Mouse (Mus musculus): ENCODE results near the gene Abca8a. TPM values are rescaled to one million over a fixed set of nuclear protein-coding genes. Genes with fewer than 3 reads are reported as not detected.

Abca8a gene
- total and polyA plus RNA-seq, 3 experiments: 0.33 TPM; not detected in 2

- Histone ChIP-seq H3K27me3 (ENCODE audit: insufficient read depth, low read length) (no peaks in the 10 kb centered on the region), H3K9me3 (replicated peaks) (peaks cover 21% of the 10 kb centered on the region), H3K4me3 (ENCODE audit: low read depth, low read length) (no peak overlapping the region), H3K36me3 (replicated peaks) (no peaks in the 10 kb centered on the region), H3K4me1 (ENCODE audit: insufficient read depth, low read depth, low read length) (no peaks in the 10 kb centered on the region)
- DNase-seq (ENCODE audit: low spot score) (no peak), ATAC-seq (ENCODE audit: extremely low read depth, insufficient number of reproducible peaks, low FRiP score, poor library complexity, severe bottlenecking) (no peak)
- TF ChIP-seq GATA2 (IDR thresholded peaks at IDR 0.05; ENCODE audit: borderline replicate concordance, low read depth, low read length) (no peak), CTCF (IDR thresholded peaks at IDR 0.05; ENCODE audit: low read depth, low read length) (no peak), GATA1 (IDR thresholded peaks at IDR 0.05; ENCODE audit: borderline replicate concordance, low read length) (no peak), TAL1 (conservative IDR thresholded peaks at IDR 0.05; ENCODE audit: low read depth, low read length) (no peak), POLR2AphosphoS5 (IDR thresholded peaks at IDR 0.05; ENCODE audit: insufficient replicate concordance, low read depth, low read length) (no peak)
Observed at GRCm38 (mm10) chr11:110094846-110095380, 865 bp downstream of the Abca8a start.

DNA sequence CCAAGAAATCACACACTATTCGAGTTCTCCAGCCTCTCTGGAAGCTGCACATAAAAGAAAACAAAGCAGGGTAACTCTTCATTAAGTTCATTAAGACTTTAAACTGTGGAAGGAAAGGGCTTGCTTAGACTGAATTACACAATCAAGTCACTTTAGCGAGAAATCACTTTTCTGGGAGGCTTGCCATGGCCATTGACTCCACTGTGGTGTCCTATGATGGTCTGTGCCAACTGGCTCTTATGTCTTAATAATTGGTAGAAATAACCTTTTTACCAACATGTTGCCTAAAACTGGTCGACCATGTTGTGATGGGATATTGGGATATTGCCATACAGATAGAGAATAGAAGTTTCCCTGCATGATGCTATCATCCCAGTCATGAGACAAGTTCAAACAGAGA, 1.5 kb downstream of the Abca8a start:
- no peak overlapping the region for H3K4me3 ChIP-seq (ENCODE audit: low read depth, low read length)
- H3K36me3 ChIP-seq (replicated peaks): no peaks in the 10 kb centered on the region
- DNase-seq (ENCODE audit: low spot score) (no peak), ATAC-seq (ENCODE audit: extremely low read depth, insufficient number of reproducible peaks, low FRiP score, poor library complexity, severe bottlenecking) (no peak)
- H3K27me3 ChIP-seq (ENCODE audit: insufficient read depth, low read length): no peaks in the 10 kb centered on the region
- TF ChIP-seq POLR2AphosphoS5 (IDR thresholded peaks at IDR 0.05; ENCODE audit: insufficient replicate concordance, low read depth, low read length): no peak
- TF ChIP-seq CTCF (IDR thresholded peaks at IDR 0.05; ENCODE audit: low read depth, low read length): no peak
- TF ChIP-seq GATA1 (IDR thresholded peaks at IDR 0.05; ENCODE audit: borderline replicate concordance, low read length): no peak
- no peak for TF ChIP-seq GATA2 (IDR thresholded peaks at IDR 0.05; ENCODE audit: borderline replicate concordance, low read depth, low read length)
- no peak for TF ChIP-seq TAL1 (conservative IDR thresholded peaks at IDR 0.05; ENCODE audit: low read depth, low read length)
- peaks cover 15% of the 10 kb centered on the region for H3K9me3 ChIP-seq (replicated peaks)
- H3K4me1 ChIP-seq (ENCODE audit: insufficient read depth, low read depth, low read length): no peaks in the 10 kb centered on the region

DNA sequence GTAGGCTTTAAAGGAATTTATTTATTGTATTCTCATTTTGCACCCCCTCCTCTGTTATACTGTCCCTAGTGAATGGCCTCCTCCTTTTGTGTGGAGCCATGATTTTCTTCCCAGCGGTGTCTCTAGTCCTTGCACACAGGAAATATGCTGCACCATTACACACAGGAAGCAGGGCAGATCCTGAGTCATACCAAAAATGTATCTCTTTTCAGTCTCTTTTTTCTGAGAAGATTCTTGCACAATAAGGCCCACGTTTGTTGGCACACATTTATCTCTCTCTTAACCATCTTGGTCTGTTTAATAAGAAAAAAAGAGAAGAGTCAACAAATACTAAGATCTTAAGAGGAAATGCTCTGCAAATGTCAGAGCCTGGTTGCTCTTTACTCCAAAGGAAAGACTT, 4.5 kb downstream of the Abca8a start:
- H3K27me3 ChIP-seq (ENCODE audit: insufficient read depth, low read length): no peaks in the 10 kb centered on the region
- no peaks in the 10 kb centered on the region for H3K36me3 ChIP-seq (replicated peaks)
- peaks cover 18% of the 10 kb centered on the region for H3K9me3 ChIP-seq (replicated peaks)
- H3K4me1 ChIP-seq (ENCODE audit: insufficient read depth, low read depth, low read length): no peaks in the 10 kb centered on the region
- DNase-seq (ENCODE audit: low spot score): no peak
- TF ChIP-seq GATA2 (IDR thresholded peaks at IDR 0.05; ENCODE audit: borderline replicate concordance, low read depth, low read length) (no peak), CTCF (IDR thresholded peaks at IDR 0.05; ENCODE audit: low read depth, low read length) (no peak), TAL1 (conservative IDR thresholded peaks at IDR 0.05; ENCODE audit: low read depth, low read length) (no peak), GATA1 (IDR thresholded peaks at IDR 0.05; ENCODE audit: borderline replicate concordance, low read length) (no peak)
- ATAC-seq (ENCODE audit: extremely low read depth, insufficient number of reproducible peaks, low FRiP score, poor library complexity, severe bottlenecking): no peak
- no peak overlapping the region for H3K4me3 ChIP-seq (ENCODE audit: low read depth, low read length)

GRCm38 (mm10) chr11:110072158-110072557, 23.6 kb downstream of the Abca8a start:
- H3K4me3 ChIP-seq (ENCODE audit: low read depth, low read length): no peak overlapping the region
- H3K4me1 ChIP-seq (ENCODE audit: insufficient read depth, low read depth, low read length): no peaks in the 10 kb centered on the region
- TF ChIP-seq CTCF (IDR thresholded peaks at IDR 0.05; ENCODE audit: low read depth, low read length) (no peak), GATA2 (IDR thresholded peaks at IDR 0.05; ENCODE audit: borderline replicate concordance, low read depth, low read length) (no peak), GATA1 (IDR thresholded peaks at IDR 0.05; ENCODE audit: borderline replicate concordance, low read length) (no peak), POLR2AphosphoS5 (IDR thresholded peaks at IDR 0.05; ENCODE audit: insufficient replicate concordance, low read depth, low read length) (no peak), TAL1 (conservative IDR thresholded peaks at IDR 0.05; ENCODE audit: low read depth, low read length) (no peak)
- peaks cover 11% of the 10 kb centered on the region for H3K9me3 ChIP-seq (replicated peaks)
- ATAC-seq (ENCODE audit: extremely low read depth, insufficient number of reproducible peaks, low FRiP score, poor library complexity, severe bottlenecking): no peak
- DNase-seq (ENCODE audit: low spot score): no peak
- H3K27me3 ChIP-seq (ENCODE audit: insufficient read depth, low read length): no peaks in the 10 kb centered on the region
- H3K36me3 ChIP-seq (replicated peaks): no peaks in the 10 kb centered on the region

- H3K4me3 ChIP-seq (ENCODE audit: low read depth, low read length): no peak overlapping the region
- DNase-seq (ENCODE audit: low spot score): no peak
- TF ChIP-seq GATA1 (IDR thresholded peaks at IDR 0.05; ENCODE audit: borderline replicate concordance, low read length): no peak
- no peak for TF ChIP-seq GATA2 (IDR thresholded peaks at IDR 0.05; ENCODE audit: borderline replicate concordance, low read depth, low read length)
- TF ChIP-seq CTCF (IDR thresholded peaks at IDR 0.05; ENCODE audit: low read depth, low read length): no peak
- no peak for TF ChIP-seq TAL1 (conservative IDR thresholded peaks at IDR 0.05; ENCODE audit: low read depth, low read length)
- TF ChIP-seq POLR2AphosphoS5 (IDR thresholded peaks at IDR 0.05; ENCODE audit: insufficient replicate concordance, low read depth, low read length): no peak
Observed at GRCm38 (mm10) chr11:110061032-110061431, 34.7 kb downstream of the Abca8a start.

DNA sequence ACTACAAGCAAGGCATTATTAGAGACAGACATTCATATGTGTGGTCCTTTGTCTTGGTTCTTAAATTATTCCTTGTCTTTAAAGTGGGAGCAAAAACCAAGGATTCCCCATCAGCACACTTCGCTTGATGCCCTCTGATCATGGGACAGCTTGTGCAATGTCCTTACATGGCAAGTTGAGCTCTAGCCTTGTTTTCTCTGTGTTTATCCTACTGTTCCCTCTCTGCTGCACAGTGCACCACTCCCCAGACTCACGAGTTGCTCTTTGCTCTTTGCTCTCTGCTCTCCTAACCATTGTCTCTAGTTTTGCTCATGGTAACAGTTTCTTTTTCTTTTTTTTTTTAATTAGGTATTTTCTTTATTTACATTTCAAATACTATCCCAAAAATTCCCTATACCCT, 35.7 kb downstream of the Abca8a start:
- Histone ChIP-seq H3K4me3 (ENCODE audit: low read depth, low read length) (no peak overlapping the region), H3K36me3 (replicated peaks) (no peaks in the 10 kb centered on the region), H3K27me3 (ENCODE audit: insufficient read depth, low read length) (no peaks in the 10 kb centered on the region), H3K4me1 (ENCODE audit: insufficient read depth, low read depth, low read length) (no peaks in the 10 kb centered on the region), H3K9me3 (replicated peaks) (peaks cover 16% of the 10 kb centered on the region)
- TF ChIP-seq GATA2 (IDR thresholded peaks at IDR 0.05; ENCODE audit: borderline replicate concordance, low read depth, low read length): no peak
- no peak for TF ChIP-seq TAL1 (conservative IDR thresholded peaks at IDR 0.05; ENCODE audit: low read depth, low read length)
- TF ChIP-seq GATA1 (IDR thresholded peaks at IDR 0.05; ENCODE audit: borderline replicate concordance, low read length): no peak
- TF ChIP-seq POLR2AphosphoS5 (IDR thresholded peaks at IDR 0.05; ENCODE audit: insufficient replicate concordance, low read depth, low read length): no peak
- TF ChIP-seq CTCF (IDR thresholded peaks at IDR 0.05; ENCODE audit: low read depth, low read length): no peak
- ATAC-seq (ENCODE audit: extremely low read depth, insufficient number of reproducible peaks, low FRiP score, poor library complexity, severe bottlenecking) (no peak), DNase-seq (ENCODE audit: low spot score) (no peak)

More at GRCm38 (mm10) chr11:110061032-110061431, 34.7 kb downstream of the Abca8a start:
- Histone ChIP-seq H3K27me3 (ENCODE audit: insufficient read depth, low read length) (no peaks in the 10 kb centered on the region), H3K36me3 (replicated peaks) (no peaks in the 10 kb centered on the region), H3K9me3 (replicated peaks) (peaks cover 17% of the 10 kb centered on the region), H3K4me1 (ENCODE audit: insufficient read depth, low read depth, low read length) (no peaks in the 10 kb centered on the region)
- ATAC-seq (ENCODE audit: extremely low read depth, insufficient number of reproducible peaks, low FRiP score, poor library complexity, severe bottlenecking): no peak
